Mouse (Mus musculus) liver, adult 10 weeks (tissue): ENCODE results near the gene Olfr995. TPM values are rescaled to one million over a fixed set of nuclear protein-coding genes. Genes with fewer than 3 reads are reported as not detected.

Experiments
- polyA plus RNA-seq: library from polyadenylated mRNA; stranded (reverse); fragments of 350-450 nt; fragmentation: Illumina TruSeq; extraction: RNeasy Lipid Tissue Mini Kit (QIAGEN cat#74804); gene quantifications from one replicate; pipeline ENCODE4 v1.2.3, GENCODE M21; 2014; ENCODE audit warnings: low read depth, low replicate concordance

The Olfr995 gene
- polyA plus RNA-seq: not detected

DNA sequence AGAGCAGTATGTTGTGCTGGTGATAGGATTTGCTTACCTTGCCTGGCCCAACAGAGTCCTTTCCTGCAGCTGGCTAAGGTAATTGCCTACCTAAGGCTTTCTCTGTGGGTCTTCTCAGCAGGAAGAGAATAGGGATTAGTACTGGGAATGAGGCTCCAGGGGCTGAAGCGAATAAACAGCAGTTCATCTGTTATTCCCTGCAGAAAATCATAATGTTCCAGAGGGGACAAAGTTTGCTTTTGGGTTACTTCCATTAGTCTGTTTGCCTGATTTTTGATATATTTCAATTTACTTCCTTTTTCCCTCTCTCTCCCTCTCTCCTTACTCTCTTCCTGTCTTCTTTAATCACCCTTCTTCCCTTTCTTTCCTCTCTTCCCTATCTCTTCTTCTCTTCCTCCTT is at the start of gene Olfr995:
Olfr995 (minus strand) TSS at position 101 of the 400 bp plus-strand sequence.

DNA sequence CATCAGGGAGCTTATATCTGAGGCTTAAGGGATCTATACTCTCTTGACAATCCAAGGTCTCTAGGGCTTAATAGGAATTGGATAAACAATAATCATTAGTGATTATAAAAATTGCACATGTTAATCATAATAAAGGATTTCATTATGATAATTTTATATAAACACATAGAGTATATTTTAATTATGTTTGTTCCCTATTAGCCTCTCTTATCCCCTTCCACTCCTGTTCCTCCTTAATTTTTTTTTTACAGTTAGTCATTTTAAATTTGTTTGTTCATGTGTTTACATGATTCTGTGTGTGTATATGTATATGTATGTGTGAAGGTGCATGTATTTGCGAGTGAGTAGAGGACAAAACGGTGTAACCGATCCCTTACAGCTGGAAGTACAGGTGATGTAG is 7.1 kb downstream of the Olfr995 start, which contains the start of gene Olfr994:
Olfr994 (minus strand) TSS at position 101 of the 400 bp plus-strand sequence.

GRCm38 (mm10) chr2:85414777-85415176 is 28.7 kb downstream of the Olfr995 start, which contains the start of gene Olfr993:
TSS of gene Olfr993 (minus strand) at chr2:85414877.

DNA sequence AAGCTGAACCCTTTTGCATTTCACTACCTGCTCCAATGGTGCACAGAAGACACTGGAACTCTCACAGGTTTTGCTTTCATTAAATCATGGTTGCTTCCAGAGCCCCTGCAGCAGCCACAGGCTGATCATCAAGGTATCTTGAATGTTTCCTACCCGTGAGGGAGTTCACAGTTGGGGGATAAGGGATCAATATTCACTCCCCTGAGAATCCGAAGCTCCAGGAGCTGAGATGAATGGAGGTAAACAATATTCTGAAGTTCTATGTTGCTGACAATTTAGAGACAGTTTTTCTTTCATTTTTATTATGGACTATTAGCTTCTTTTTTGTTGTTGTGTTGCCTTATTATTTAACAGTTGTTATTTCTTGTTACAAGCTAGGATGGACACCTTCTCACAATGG is 34.1 kb downstream of the Olfr995 start, which contains the start of gene Olfr992:
Olfr992 (minus strand) TSS at position 101 of the 400 bp plus-strand sequence.

Other genes with a start within 250 kb of the Olfr995 start
- not detected for gene Lrrc55, start 246.4 kb downstream of the Olfr995 start, polyA plus RNA-seq
- gene Olfr987, start 104.3 kb downstream of the Olfr995 start, polyA plus RNA-seq: not detected
- gene Olfr988, start 80.4 kb downstream of the Olfr995 start, polyA plus RNA-seq: not detected
- not detected for gene Olfr992, start 34.2 kb downstream of the Olfr995 start, polyA plus RNA-seq
- not detected for gene Olfr993, start 28.8 kb downstream of the Olfr995 start, polyA plus RNA-seq
- not detected for gene Olfr994, start 7.2 kb downstream of the Olfr995 start, polyA plus RNA-seq
- gene 4833423E24Rik, start 75.4 kb upstream of the Olfr995 start, polyA plus RNA-seq: not detected
- gene Olfr996, start 135.6 kb upstream of the Olfr995 start, polyA plus RNA-seq: not detected
- not detected for gene Olfr998, start 145.3 kb upstream of the Olfr995 start, polyA plus RNA-seq
- gene Olfr1000, start 168.3 kb upstream of the Olfr995 start, polyA plus RNA-seq: not detected
- not detected for gene Olfr1002, start 207.1 kb upstream of the Olfr995 start, polyA plus RNA-seq
- not detected for gene Olfr154, start 220.8 kb upstream of the Olfr995 start, polyA plus RNA-seq
- gene Olfr1006, start 235.1 kb upstream of the Olfr995 start, polyA plus RNA-seq: not detected
- gene Olfr1008, start 245.8 kb upstream of the Olfr995 start, polyA plus RNA-seq: not detected